Mouse (Mus musculus) neutrophil, adult 83 days (primary cell): ENCODE results near the gene Xrra1. TPM values are rescaled to one million over a fixed set of nuclear protein-coding genes. Genes with fewer than 3 reads are reported as not detected.

Source experiments
- total RNA-seq, 2 experiments: library from RNA; stranded (reverse); gene quantifications; one replicate each; pipeline ENCODE4 v1.2.4; 2023

Xrra1 gene
- not detected for total RNA-seq

DNA sequence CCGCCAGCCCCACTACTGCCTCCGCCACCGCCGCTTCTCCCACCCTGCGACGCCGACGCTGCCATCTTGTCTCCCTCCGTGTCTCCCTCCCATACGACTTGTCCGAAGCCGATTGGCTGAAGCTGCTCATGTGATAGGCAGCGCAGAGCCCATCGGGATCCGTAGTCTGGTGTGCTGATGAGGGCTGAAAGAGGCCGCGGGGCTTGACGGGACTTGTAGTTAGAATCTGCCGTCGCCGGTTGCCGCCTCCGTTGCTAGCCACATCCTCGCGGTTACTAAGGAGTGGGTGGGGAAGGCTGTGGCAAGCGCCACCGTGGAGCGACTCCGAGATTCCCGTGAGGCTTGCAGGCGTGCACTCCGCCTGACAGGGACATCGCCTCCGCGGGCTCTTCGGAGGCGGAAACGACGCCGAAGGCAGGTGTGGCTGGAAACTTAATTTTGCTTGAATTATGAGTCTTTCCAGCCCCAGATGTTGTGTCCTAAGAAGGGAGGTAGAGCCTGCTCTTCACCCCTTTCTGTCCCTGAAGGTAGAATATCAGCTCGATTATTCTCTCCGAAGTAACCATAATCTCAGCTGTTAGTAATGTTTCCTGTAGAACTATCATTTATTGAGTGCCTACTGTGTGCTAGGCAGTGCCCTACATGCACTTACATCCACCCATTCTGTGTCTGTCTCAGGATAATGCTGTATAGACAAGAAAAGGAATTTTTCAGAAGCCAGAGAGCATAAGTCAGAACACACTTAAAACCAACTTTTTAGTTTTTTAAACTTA lies at the start of gene Xrra1:
Gene Xrra1 (plus strand): TSS at position 304 of the 773 bp plus-strand sequence.

DNA sequence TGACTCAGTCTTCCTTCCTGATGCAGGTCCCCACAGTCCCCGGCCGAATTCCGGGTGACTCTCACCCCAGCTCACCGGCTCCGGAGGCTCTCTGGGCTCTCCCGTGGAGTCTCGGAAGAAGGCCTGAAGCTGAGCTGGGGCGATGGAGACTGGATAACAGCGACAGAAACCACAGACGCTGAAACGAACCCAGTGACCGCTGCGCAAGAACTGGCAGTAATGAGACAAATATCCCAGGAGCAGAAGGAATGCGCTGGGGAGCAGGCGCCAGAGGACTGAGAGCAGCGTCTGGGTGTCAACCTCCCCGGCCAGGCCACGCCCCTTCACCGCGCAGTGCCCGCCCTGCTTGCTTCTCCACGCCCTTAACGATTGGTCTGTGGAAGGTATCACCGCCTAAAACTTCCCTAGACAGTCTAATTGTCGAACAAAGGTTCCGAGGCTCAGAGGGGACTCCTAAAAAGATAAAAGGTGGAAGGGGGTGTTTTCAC lies 30.8 kb upstream of the Xrra1 start, which contains the start of gene Neu3:
Gene Neu3 (minus strand): TSS at position 335 of the 488 bp plus-strand sequence.

DNA sequence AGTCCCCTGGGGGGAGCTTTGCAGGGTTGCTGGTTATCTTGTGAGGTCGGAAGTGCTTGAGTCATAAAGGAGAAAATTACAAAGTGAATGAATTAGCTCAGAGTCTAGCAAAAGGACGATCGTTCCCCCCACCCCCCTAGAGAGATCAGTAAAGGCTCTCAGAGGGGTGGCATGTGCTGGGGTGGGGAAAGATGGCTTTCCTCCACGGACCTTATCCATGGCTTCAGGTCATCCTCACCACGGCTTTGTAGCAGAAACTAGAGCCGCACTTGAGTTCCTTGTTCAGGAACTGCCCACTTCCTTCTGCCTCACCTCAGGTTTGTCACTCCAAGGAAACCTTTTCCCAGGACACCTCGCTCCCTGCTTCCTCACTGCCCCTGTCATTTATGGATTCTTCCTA lies 4.4 kb downstream of the Xrra1 start, which contains the start of gene Spcs2:
Gene Spcs2 (minus strand): TSS at position 101 of the 400 bp plus-strand sequence.

Other genes with a start within 250 kb of the Xrra1 start
- not detected for gene Tpbgl, start 232.0 kb upstream of the Xrra1 start, total RNA-seq
- gene Slco2b1, start 147.8 kb upstream of the Xrra1 start, total RNA-seq = under 1 TPM; 0.09 to 0.46 TPM
- gene Olfr520, start 128.8 kb upstream of the Xrra1 start, total RNA-seq = not detected
- gene Olfr521, start 95.6 kb upstream of the Xrra1 start, total RNA-seq = not detected
- 1 to 10 TPM; 1.7 to 2.1 TPM for gene Neu3, start 30.7 kb upstream of the Xrra1 start, total RNA-seq
- 10 to 100 TPM; 95.0 to 97.8 TPM for gene Spcs2, start 4.3 kb downstream of the Xrra1 start, total RNA-seq
- 10 to 100 TPM; 27.5 to 39.1 TPM for gene Rnf169, start 121.3 kb downstream of the Xrra1 start, total RNA-seq
- gene Chrdl2, start 147.1 kb downstream of the Xrra1 start, total RNA-seq = under 1 TPM in 1 of 2 experiments, not detected in 1; 0.22 TPM